Mouse (Mus musculus) heart, postnatal 14 days (tissue): ENCODE data around the gene Adcy3. TPM values are rescaled to one million over a fixed set of nuclear protein-coding genes. Genes with fewer than 3 reads are reported as not detected.

Experiments
- DNase-seq, 2 experiments: peaks; one replicate each; pipeline ENCODE4 v3.0.0; 2021 to 2022
- intact Hi-C: fragments of 180-260 bp; cut with DNase I; formaldehyde crosslinking; loops from one replicate; pipeline ENCODE4 v1.15.1; 2025
- long read RNA-seq, 2 experiments: library from polyadenylated mRNA; stranded (forward); transcript quantifications; one replicate each; pipeline ENCODE4 v2.0.0; 2021
- total RNA-seq, 2 experiments: library from RNA; stranded (reverse); gene quantifications; 2 replicates each; pipeline ENCODE4 v1.2.3; 2021

The Adcy3 gene
- total RNA-seq: 1 to 10 TPM; 4.5 to 7.2 TPM
- long read RNA-seq, experiment 1, full-length matches to known transcripts: 1 of 5 reads
- long read RNA-seq, experiment 1, partial matches to known transcripts: 0 of 5 reads
- long read RNA-seq, experiment 1, other reads (novel, unspliced or antisense): 4 of 5 reads
- long read RNA-seq, experiment 2, partial matches to known transcripts: 0 of 10 reads
- long read RNA-seq, experiment 2, other reads (novel, unspliced or antisense): 10 of 10 reads

GRCm38 (mm10) chr12:4132941-4133846, at the start of gene Adcy3:
TSS of gene Adcy3 (plus strand) at chr12:4133103.
- DNase-seq: peak; percentile 70 to 73
- intact Hi-C loops: no loop called here

DNA sequence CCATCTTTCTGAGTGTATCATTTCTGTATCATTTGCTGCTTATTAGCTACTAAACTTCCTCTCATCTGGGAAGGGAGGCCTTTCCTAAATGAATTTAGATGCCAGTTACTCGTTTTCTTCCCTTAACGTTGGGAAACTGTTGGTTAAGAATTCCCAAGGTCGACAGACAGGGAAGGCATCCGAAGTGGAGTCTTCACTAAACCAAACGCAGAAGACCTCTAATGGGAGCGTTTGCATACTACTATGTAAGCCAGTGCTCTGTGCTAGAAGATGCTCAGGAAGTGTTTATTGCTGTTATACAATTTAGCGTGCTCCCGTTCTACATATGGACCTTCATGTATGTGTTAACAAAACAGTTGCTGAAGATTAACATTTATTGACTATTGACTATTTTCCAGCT, 49.5 kb upstream of the Adcy3 start:
- DNase-seq: no peak
- intact Hi-C loops: no loop called here

GRCm38 (mm10) chr12:4107383-4107782, 25.5 kb upstream of the Adcy3 start:
- intact Hi-C loops: loop anchor here (2.0 kb wide), 2 partner anchors 97 to 441 kb away; no protein-coding TSS in a partner anchor
- DNase-seq: peak; percentile 71 to 85

DNA sequence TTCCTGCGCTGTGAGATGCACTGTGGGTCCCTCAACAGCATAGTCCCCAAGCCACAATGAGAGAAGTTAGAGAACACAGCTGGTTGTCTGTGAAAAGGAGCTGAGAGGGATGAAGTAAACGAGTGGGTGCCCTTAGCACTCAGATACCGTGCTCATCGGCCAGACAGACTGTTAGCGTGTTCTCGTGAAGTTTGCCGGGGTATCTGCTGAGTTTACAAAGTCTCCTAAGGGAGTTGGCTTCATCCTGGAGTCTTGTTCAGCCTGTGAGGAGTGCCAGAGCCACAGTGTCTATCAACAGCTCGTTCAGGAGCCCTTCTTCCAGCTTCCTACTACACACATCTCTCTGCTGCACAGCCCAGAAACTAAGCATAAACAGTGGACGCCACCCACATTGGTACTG, 16.8 kb upstream of the Adcy3 start:
- no peak for DNase-seq
- intact Hi-C loops: no loop called here

GRCm38 (mm10) chr12:4117136-4117535, 15.8 kb upstream of the Adcy3 start:
- intact Hi-C loops: no loop called here
- DNase-seq: no peak

DNA sequence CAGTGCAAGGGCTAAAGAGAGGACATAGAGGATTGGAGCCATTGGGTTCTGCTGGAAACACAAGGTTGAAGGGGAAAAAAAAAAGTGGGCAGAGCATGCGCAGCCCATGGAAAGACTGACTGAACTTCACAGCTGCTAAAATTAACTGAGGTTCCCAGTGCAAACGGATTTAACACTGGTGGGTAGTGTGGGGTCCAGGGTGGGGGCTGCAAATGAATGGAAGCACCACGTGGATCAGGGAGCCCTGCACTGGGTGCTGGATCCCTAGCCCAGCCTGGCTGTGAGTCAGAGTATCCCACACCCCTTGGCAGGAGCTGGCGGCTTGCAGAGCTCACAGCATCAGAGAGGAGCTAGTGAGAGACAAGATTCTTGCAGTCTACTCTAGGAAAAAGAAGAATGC, 15.3 kb upstream of the Adcy3 start:
- intact Hi-C loops: no loop called here
- no peak for DNase-seq

- intact Hi-C loops: no loop called here
These were observed 5.6 kb upstream of the Adcy3 start for GRCm38 (mm10) chr12:4127346-4127745.

DNA sequence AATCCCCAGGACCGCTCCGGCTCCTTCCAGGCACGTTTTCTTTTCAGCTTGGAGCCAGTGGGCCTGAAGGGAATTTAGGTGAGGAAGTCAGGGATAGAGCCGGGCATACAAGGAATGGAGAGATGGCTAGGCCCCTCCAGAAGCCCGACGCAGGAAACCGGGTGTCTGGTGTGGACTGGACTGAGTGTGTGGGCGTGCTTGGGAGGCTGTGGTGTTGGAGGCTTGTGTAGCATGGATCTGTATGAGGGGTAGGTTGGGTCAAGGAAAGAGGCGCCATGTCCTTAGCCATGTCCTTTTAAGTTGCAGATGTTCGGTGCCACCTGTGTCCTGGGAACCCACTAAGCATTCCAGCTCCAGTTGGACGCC, 927 bp downstream of the Adcy3 start:
- peak in 1 of 2 experiments; percentile 14 for DNase-seq
- intact Hi-C loops: no loop called here

More at GRCm38 (mm10) chr12:4127346-4127745, 5.6 kb upstream of the Adcy3 start:
- no peak for DNase-seq

DNA sequence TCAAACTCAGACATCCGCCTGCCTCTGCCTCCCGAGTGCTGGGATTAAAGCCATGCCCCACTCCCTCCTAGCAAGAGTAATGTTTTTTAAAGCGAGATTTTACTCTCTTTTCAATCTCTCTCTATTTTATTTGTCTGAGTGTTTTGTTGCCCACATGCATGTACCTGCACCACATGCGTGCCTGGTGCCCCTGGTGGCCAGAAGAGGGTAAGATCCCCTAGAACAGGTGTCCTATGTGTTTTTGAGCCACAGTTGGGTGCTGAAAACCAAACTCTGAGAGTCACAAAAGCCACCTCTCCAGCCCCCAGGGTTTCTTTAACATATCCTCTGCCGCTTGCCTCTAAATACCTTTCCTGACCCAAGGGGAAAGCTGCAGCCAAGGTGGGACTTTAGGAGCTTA, 10.3 kb downstream of the Adcy3 start:
- no peak for DNase-seq
- intact Hi-C loops: no loop called here

GRCm38 (mm10) chr12:4150936-4151335, 18.0 kb downstream of the Adcy3 start:
- DNase-seq: no peak
- intact Hi-C loops: no loop called here

DNA sequence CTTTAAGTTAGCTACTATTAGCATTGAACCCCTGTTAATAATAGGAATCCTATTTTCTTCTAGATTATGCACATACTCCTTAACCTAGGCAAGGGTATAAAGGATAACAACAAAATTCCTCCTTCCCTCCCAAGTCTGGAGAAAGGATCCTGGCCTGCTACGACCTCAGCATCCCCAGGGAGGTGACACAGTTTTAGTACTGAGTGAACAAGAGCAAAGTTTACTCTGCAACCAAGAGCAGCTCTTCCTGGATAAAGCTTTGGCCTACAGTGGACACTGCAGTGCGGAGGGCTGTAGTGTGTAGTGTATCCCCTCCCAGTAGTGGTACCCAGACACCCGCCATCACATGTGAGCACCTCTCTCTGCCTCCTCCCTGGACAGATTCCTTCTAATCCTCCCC, 19.1 kb downstream of the Adcy3 start:
- intact Hi-C loops: no loop called here
- peak in 1 of 2 experiments; percentile 38 for DNase-seq

GRCm38 (mm10) chr12:4157466-4157865, 24.6 kb downstream of the Adcy3 start:
- DNase-seq: no peak
- intact Hi-C loops: no loop called here

GRCm38 (mm10) chr12:4158179-4158578, 25.3 kb downstream of the Adcy3 start:
- intact Hi-C loops: no loop called here
- no peak for DNase-seq

DNA sequence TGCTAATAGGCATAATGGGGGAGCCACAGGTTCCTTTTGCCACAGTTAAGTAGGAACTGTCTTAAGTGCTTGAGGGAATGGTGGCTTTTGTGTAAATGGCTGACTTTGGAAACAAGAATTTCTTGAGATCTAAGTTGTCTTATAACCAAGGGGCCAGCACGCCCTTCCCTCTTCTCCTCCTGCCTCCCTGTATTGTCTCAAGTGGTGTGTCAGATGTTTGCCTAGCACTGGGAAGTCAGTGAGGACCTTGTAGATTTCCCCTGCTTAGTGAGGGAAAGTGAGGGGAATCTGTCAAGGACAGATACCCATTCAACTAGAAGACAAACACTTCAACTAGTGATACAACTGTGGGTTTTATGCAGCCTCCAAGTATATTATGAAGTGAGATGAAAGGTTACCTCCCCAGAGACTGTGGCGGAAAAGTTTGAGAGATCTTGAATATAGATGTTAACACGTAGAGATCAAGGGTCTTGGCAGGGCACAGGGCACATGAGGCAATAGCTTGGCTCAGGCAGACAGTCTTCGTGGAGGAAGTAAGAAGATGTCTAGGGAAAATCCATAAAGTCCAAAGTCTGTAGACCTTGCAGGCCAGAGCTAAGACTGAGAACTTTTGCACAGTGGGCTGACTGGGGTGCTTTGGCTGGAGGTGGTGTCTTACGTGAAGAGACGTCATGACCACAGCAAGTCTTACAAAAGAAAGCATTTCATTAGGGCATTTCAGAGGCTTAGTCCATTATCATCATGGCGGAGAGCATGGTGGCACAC, 26.1 kb downstream of the Adcy3 start:
- intact Hi-C loops: no loop called here

DNA sequence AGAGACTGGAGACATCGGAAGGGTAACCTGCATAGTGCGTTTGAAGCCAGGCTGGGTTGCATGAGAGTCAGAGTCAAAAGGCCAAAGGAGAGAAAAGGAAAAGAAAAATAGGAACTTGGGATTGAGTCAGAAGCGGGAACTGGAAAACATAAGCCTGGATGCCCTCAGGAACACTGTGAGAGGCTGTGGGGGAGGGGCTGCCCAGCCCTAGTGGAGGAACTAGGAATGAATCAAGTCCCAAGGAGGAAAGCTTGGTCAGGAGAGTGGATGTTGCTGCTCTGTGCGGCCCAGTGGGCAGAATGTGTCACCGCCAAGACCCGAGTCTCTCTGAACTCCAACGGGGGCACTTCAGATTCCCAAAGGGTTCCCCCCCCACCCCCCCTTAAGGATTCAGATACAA, 27.4 kb downstream of the Adcy3 start:
- intact Hi-C loops: no loop called here
- DNase-seq: no peak

More for the DNA sequence above, 26.1 kb downstream of the Adcy3 start:
- DNase-seq: no peak

DNA sequence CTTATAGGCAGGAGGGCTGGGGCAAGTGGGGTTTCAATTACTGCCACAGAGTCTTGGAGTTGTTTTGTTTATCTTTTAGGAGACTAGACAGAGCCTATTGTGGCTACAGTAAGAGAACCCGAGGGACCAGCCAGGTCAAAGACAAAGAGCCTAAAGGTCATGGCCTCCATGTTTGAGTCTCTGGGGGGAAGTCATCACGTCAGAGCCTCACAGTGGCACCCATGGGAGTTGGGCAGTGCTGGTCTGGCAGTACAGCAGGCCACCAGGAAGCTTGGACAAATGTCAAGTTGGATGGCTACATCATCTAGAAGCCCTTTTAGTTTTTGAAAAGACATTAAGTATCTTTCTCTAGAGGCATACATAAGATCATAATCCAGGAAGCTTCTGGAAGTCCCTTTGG, 30.0 kb downstream of the Adcy3 start:
- no peak for DNase-seq
- intact Hi-C loops: no loop called here

DNA sequence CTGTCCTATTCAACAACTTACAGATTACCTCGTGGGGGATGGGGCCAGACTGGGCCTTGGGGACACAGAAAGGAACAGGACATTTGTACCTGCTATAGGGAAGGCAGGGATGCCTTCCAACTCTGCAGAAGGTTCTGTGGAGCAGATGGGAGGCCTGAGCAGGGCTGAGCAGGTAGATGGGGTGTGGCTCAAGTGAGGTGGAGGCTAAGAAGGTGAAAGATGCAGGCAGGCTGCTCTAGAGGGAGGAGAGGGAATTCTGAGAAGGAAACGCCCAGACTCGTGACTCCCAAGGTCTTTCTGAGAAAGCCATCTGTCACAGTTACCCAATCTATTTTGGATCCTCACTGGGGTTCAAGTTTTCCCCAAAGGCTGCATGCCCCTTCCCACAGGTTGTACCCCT, 34.1 kb downstream of the Adcy3 start:
- DNase-seq: no peak
- intact Hi-C loops: no loop called here

GRCm38 (mm10) chr12:4169058-4169457, 36.2 kb downstream of the Adcy3 start:
- intact Hi-C loops: no loop called here

GRCm38 (mm10) chr12:4169622-4170021, 36.7 kb downstream of the Adcy3 start:
- intact Hi-C loops: no loop called here
- no peak for DNase-seq

More at GRCm38 (mm10) chr12:4169058-4169457, 36.2 kb downstream of the Adcy3 start:
- no peak for DNase-seq

GRCm38 (mm10) chr12:4173108-4173790, 40.3 kb downstream of the Adcy3 start:
- intact Hi-C loops: no loop called here
- no peak for DNase-seq
